Mouse (Mus musculus) lung, adult 2 months (tissue): Measurements from ENCODE around the gene Ceacam16.

ENCODE experiments used
- CTCF ChIP-seq: fragments of 200-500 bp; IDR thresholded peaks from 2 replicates; pipeline ENCODE4 v1.5.1; 2011; ENCODE audit warnings: mild to moderate bottlenecking, low read length, control low read depth; ENCODE audit not compliant: insufficient read depth
- POLR2A ChIP-seq: fragments of 200-500 bp; IDR thresholded peaks from 2 replicates; pipeline ENCODE4 v1.6.1; 2011; ENCODE audit warnings: low read depth, mild to moderate bottlenecking, control low read depth, low read length, borderline replicate concordance; ENCODE audit errors: extremely low read depth

- TF ChIP-seq POLR2A (no peak), CTCF (no peak)
These were observed 5.4 kb downstream of the Ceacam16 start for GRCm38 (mm10) chr7:19855663-19856062.
